Mouse (Mus musculus) thymus, postnatal 0 days (tissue): ENCODE data around the gene Tubg1. TPM values are rescaled to one million over a fixed set of nuclear protein-coding genes. Genes with fewer than 3 reads are reported as not detected.

Experiments
- microRNA-seq: library from miRNA; unstranded; fragments of <30 nt; microRNA quantifications from one replicate; pipeline ENCODE4, GENCODE M21; 2016; ENCODE audit warnings: borderline number of aligned reads
- polyA plus RNA-seq: library from polyadenylated mRNA; unstranded; fragments of >200 nt; fragmentation: Nextera tagmentation; extraction: Ambion mirVana; gene quantifications from 2 replicates; pipeline ENCODE4 v1.2.1, GENCODE M21; 2015

Tubg1 gene
- polyA plus RNA-seq, 1 experiment from 2014 or later = 73.0 TPM

Small RNAs within 50 kb of the gene (microRNA-seq; reads per million reads assigned to microRNA genes)
- gene Gm27626 = not detected

Other genes starting within 250 kb of the Tubg1 start
- gene Stat3, start 180.4 kb upstream of the Tubg1 start, polyA plus RNA-seq = 79.7 and 84.2 TPM in 2 replicates
- gene Cavin1, start 149.1 kb upstream of the Tubg1 start, polyA plus RNA-seq = 61.0 and 64.2 TPM in 2 replicates
- gene Atp6v0a1, start 110.5 kb upstream of the Tubg1 start, polyA plus RNA-seq = 17.6 and 19.1 TPM in 2 replicates
- 10.5 and 11.5 TPM in 2 replicates for gene Naglu, start 49.9 kb upstream of the Tubg1 start, polyA plus RNA-seq
- 0.10 and 0.13 TPM in 2 replicates for gene Hsd17b1, start 41.5 kb upstream of the Tubg1 start, polyA plus RNA-seq
- gene Coasy, start 37.4 kb upstream of the Tubg1 start, polyA plus RNA-seq = 37.3 and 40.5 TPM in 2 replicates
- gene Mlx, start 32.7 kb upstream of the Tubg1 start, polyA plus RNA-seq = 79.8 and 80.8 TPM in 2 replicates
- 34.6 and 39.0 TPM in 2 replicates for gene Psmc3ip, start 24.5 kb upstream of the Tubg1 start, polyA plus RNA-seq
- gene Retreg3, start within 50 bp of the Tubg1 start, polyA plus RNA-seq = 20.9 and 22.2 TPM in 2 replicates
- 1.5 and 1.6 TPM in 2 replicates for gene Tubg2, start 36.0 kb downstream of the Tubg1 start, polyA plus RNA-seq
- 0.32 and 0.53 TPM in 2 replicates for gene Cntnap1, start 50.6 kb downstream of the Tubg1 start, polyA plus RNA-seq
- gene Plekhh3, start 51.4 kb downstream of the Tubg1 start, polyA plus RNA-seq = 2.4 and 2.8 TPM in 2 replicates
- 1.7 and 1.8 TPM in 2 replicates for gene Ccr10, start 55.5 kb downstream of the Tubg1 start, polyA plus RNA-seq
- 13.7 and 13.8 TPM in 2 replicates for gene Ezh1, start 106.5 kb downstream of the Tubg1 start, polyA plus RNA-seq
- 29.6 and 30.8 TPM in 2 replicates for gene Ramp2, start 126.1 kb downstream of the Tubg1 start, polyA plus RNA-seq
- 132 and 149 TPM in 2 replicates for gene Vps25, start 133.8 kb downstream of the Tubg1 start, polyA plus RNA-seq
- gene Wnk4, start 140.6 kb downstream of the Tubg1 start, polyA plus RNA-seq = 1.4 and 2.1 TPM in 2 replicates
- 1.3 and 1.9 TPM in 2 replicates for gene Cntd1, start 159.1 kb downstream of the Tubg1 start, polyA plus RNA-seq
- 164 and 179 TPM in 2 replicates for gene Coa3, start 159.2 kb downstream of the Tubg1 start, polyA plus RNA-seq
- 182 and 191 TPM in 2 replicates for gene Becn1, start 182.3 kb downstream of the Tubg1 start, polyA plus RNA-seq
- gene Psme3, start 196.3 kb downstream of the Tubg1 start, polyA plus RNA-seq = 123 and 135 TPM in 2 replicates
- gene Aoc2, start 205.1 kb downstream of the Tubg1 start, polyA plus RNA-seq = 0.76 and 1.0 TPM in 2 replicates
- 0.69 and 0.78 TPM in 2 replicates for gene Aoc3, start 210.7 kb downstream of the Tubg1 start, polyA plus RNA-seq
- gene G6pc, start 247.6 kb downstream of the Tubg1 start, polyA plus RNA-seq = 0.07 and 0.17 TPM in 2 replicates